16 mouse cellular contexts compared by ENCODE assay signal in the genomic region with DNA sequence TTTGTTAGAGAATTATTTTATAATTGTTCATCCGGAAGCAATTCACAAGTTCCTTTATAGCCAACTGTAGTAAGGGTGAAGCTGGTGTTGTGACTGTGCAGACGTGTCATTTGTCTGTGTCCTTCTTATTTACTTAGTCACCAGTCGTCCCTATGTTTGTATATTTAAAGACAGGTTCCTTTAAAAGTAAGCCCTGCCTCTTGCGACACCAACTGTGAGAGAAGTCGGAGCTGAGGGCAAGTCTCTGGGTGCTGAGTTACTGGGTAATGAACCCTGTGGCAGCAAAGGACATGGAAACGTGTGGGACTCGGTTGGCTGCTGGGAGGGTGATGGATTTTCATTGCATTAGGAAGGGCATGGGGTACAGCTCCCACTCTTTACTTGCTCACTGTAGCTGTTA.
DNase-seq lines count a peak whose midpoint lies in the region; ATAC-seq and TF ChIP-seq lines count a peak whose summit lies in the region.
"Had no signal": no experiment of that assay in that cellular context is flagged by ENCODE, and none has a peak within 500 bp of the region (broad histone marks: within the 10 kb centered on the region; RNA-seq: fewer than 3 reads in every experiment).

No protein-coding gene starts in this region.

- H3K36me3 ChIP-seq in kidney, embryonic 14.5 days (ENCODE audit: control insufficient read depth, insufficient read depth, low read length): no peaks in the 10 kb centered on the region
- H3K36me3 ChIP-seq: forebrain, embryonic 15.5 days; hindbrain, embryonic 15.5 days; limb, embryonic 13.5 days had no signal

- H3K9me3 ChIP-seq in kidney, embryonic 14.5 days (ENCODE audit: control insufficient read depth, low read length): no peaks in the 10 kb centered on the region
- H3K9me3 ChIP-seq: forebrain, embryonic 15.5 days; hindbrain, embryonic 15.5 days; limb, embryonic 13.5 days had no signal

- DNase-seq in kidney, adult 11 months: peak; percentile 47
- peak; percentile 9 for DNase-seq in lung, postnatal 14 days
- no peak for DNase-seq in lung, postnatal 25 days (ENCODE audit: low spot score)
- peak; percentile 73 for DNase-seq in gonadal fat pad, adult 2 months (ENCODE audit: low read depth)
- no peak for DNase-seq in layer of hippocampus, adult 2 months (ENCODE audit: low spot score in 2 of 2)
- no peak for DNase-seq in left cerebral cortex, postnatal 36 days (ENCODE audit: low spot score in 2 of 2)
- DNase-seq: cerebellum, adult 9-11 months; gastrocnemius, postnatal 36 days; layer of hippocampus, adult 9-11 months had no signal

- no peak overlapping the region for H3K4me3 ChIP-seq in kidney, embryonic 14.5 days (ENCODE audit: low read length)
- no peak overlapping the region for H3K4me3 ChIP-seq in layer of hippocampus, adult 2 months
- H3K4me3 ChIP-seq: forebrain, embryonic 15.5 days; hindbrain, embryonic 15.5 days; limb, embryonic 13.5 days had no signal

- no peak overlapping the region for H3K27ac ChIP-seq in kidney, embryonic 14.5 days (ENCODE audit: low read depth, low read length)
- H3K27ac ChIP-seq in layer of hippocampus, adult 2 months: no peak overlapping the region
- H3K27ac ChIP-seq: forebrain, embryonic 15.5 days; limb, embryonic 13.5 days had no signal

- intact Hi-C loops in left cerebral cortex, postnatal 36 days (cut with DNase I): no loop called here

- H3K4me2 ChIP-seq in kidney, embryonic 14.5 days (replicated peaks; ENCODE audit: low read depth, low read length): no peak overlapping the region
- H3K4me2 ChIP-seq: forebrain, embryonic 15.5 days; hindbrain, embryonic 15.5 days; limb, embryonic 13.5 days; midbrain, embryonic 11.5 days had no signal

- H3K4me1 ChIP-seq in kidney, embryonic 14.5 days (ENCODE audit: control insufficient read depth, insufficient read depth, low read length): peaks cover 16% of the 10 kb centered on the region; the same call in 1 of the 2 replicates

- H3K9ac ChIP-seq in kidney, embryonic 14.5 days (ENCODE audit: low read depth, low read length): no peak overlapping the region
- H3K9ac ChIP-seq: forebrain, embryonic 15.5 days; hindbrain, embryonic 15.5 days; limb, embryonic 13.5 days had no signal

- no peak for TF ChIP-seq CTCF in layer of hippocampus, adult 2 months (conservative IDR thresholded peaks at IDR 0.05)

- no peaks in the 10 kb centered on the region for H3K27me3 ChIP-seq in kidney, embryonic 14.5 days (ENCODE audit: control insufficient read depth, insufficient read depth, low read length)
- H3K27me3 ChIP-seq: forebrain, embryonic 15.5 days; hindbrain, embryonic 15.5 days; limb, embryonic 13.5 days; Patski had no signal

- WGBS in kidney, embryonic 14.5 days: 35% methylated on average over 7 of the region's 7 CpGs

- ATAC-seq in kidney, embryonic 14.5 days (ENCODE audit: low FRiP score, low TSS enrichment): no peak
- ATAC-seq in neutrophil, adult 5-6 weeks (ENCODE audit: extremely low read depth, insufficient number of reproducible peaks, low FRiP score, poor library complexity, severe bottlenecking): peak; percentile 38; the same call in 1 of the 2 replicates
- ATAC-seq: forebrain, embryonic 15.5 days; Patski had no signal

Comparison
In these comparisons a context has a peak if more than half of its experiments do, and no peak if none do; other contexts are left out.
1. DNase-seq: peak in kidney, adult 11 months (single experiment), lung, postnatal 14 days (single experiment) and gonadal fat pad, adult 2 months (single experiment); none in lung, postnatal 25 days (single experiment), layer of hippocampus, adult 2 months (0 of 2) and left cerebral cortex, postnatal 36 days (0 of 2).